7 mouse cellular contexts compared by ENCODE assay signal in genomic region chr13:111867763-111868725, GRCm38 (mm10). TPM values are rescaled to one million over a fixed set of nuclear protein-coding genes. Genes with fewer than 3 reads are reported as not detected.
A peak's percentile ranks its signal among the peaks of the same experiment; 100 is the strongest.
DNase-seq lines count a peak whose midpoint lies in the region; ATAC-seq and TF ChIP-seq lines count a peak whose summit lies in the region.

No protein-coding gene starts in this region.

- intact Hi-C loops in heart, postnatal 36 days (cut with DNase I) = loop anchor here (2.0 to 5.0 kb wide), 2 partner anchors 59 to 74 kb away; partner anchors contain the start of gene Map3k1

- no peaks in the 10 kb centered on the region for H3K27me3 ChIP-seq in forebrain, postnatal 0 days (ENCODE audit: insufficient read depth, low read length)
- no peaks in the 10 kb centered on the region; the same call in 1 of the 2 replicates for H3K27me3 ChIP-seq in liver, embryonic 16.5 days (ENCODE audit: control insufficient read depth, insufficient read depth, low read depth, low read length)
- H3K27me3 ChIP-seq in stomach, embryonic 14.5 days (ENCODE audit: control insufficient read depth, insufficient read depth, low read length) = no peaks in the 10 kb centered on the region

- WGBS in forebrain, postnatal 0 days = 58% methylated on average over 31 of the region's 31 CpGs
- 11% methylated on average over 31 of the region's 31 CpGs for whole genome bisulfite sequencing in liver, embryonic 16.5 days (ENCODE audit: insufficient replicate concordance)
- WGBS in stomach, embryonic 14.5 days = 28% methylated on average over 31 of the region's 31 CpGs

- 0 out of 2 replicates have a peak overlapping the region, but pooled peaks have one; percentile 13 for H3K4me2 ChIP-seq in forebrain, postnatal 0 days (ENCODE audit: low read depth)
- peak overlapping the region; percentile 52 for H3K4me2 ChIP-seq in liver, embryonic 16.5 days (ENCODE audit: low read depth, low read length)
- H3K4me2 ChIP-seq in stomach, embryonic 14.5 days (replicated peaks; ENCODE audit: low read depth, low read length) = peak overlapping the region; percentile 40

- H3K4me3 ChIP-seq in forebrain, postnatal 0 days (ENCODE audit: low read depth, low read length) = no peak overlapping the region
- peak overlapping the region; percentile 24 for H3K4me3 ChIP-seq in liver, embryonic 16.5 days (ENCODE audit: low read depth, low read length)
- H3K4me3 ChIP-seq in stomach, embryonic 14.5 days (ENCODE audit: low read depth, low read length) = peak overlapping the region; percentile 5; the same call in 1 of the 2 replicates

- no peak overlapping the region for H3K9ac ChIP-seq in forebrain, postnatal 0 days
- H3K9ac ChIP-seq in liver, embryonic 16.5 days (ENCODE audit: low read depth, low read length) = peak overlapping the region; percentile 24; the same call in 1 of the 2 replicates
- peak overlapping the region; percentile 19; the same call in 1 of the 2 replicates for H3K9ac ChIP-seq in stomach, embryonic 14.5 days (replicated peaks; ENCODE audit: low read depth, low read length)

- H3K27ac ChIP-seq in forebrain, postnatal 0 days (ENCODE audit: low read depth, low read length) = peak overlapping the region; percentile 54; the same call in 1 of the 2 replicates
- no peak overlapping the region for H3K27ac ChIP-seq in liver, embryonic 16.5 days (ENCODE audit: low read length)
- peak overlapping the region; percentile 90 for H3K27ac ChIP-seq in stomach, embryonic 14.5 days (ENCODE audit: low read length)

- 0 out of 2 replicates have a peak, but pooled peaks cover 2% of the 10 kb centered on the region for H3K9me3 ChIP-seq in forebrain, postnatal 0 days (ENCODE audit: low read length)
- H3K9me3 ChIP-seq in liver, embryonic 16.5 days (replicated peaks; ENCODE audit: control insufficient read depth, low read length) = no peaks in the 10 kb centered on the region
- no peaks in the 10 kb centered on the region for H3K9me3 ChIP-seq in stomach, embryonic 14.5 days (ENCODE audit: control insufficient read depth, low read depth, low read length)

- DNase-seq in c-Kit-positive CD71-positive TER-119-negative erythroid progenitor cells, embryonic 14.5 days (ENCODE audit: low read depth) = peak; percentile 27
- peak; percentile 48 for DNase-seq in forebrain, postnatal 0 days
- peak; percentile 60 to 68 for DNase-seq in heart, postnatal 36 days
- DNase-seq in layer of hippocampus, adult 11-12 months (ENCODE audit: low spot score) = peak; percentile 64
- peak; percentile 52 for DNase-seq in neural tube, embryonic 10.5 days (ENCODE audit: extremely low spot score, low spot score)

- no peaks in the 10 kb centered on the region for H3K36me3 ChIP-seq in forebrain, postnatal 0 days (ENCODE audit: insufficient read depth)
- H3K36me3 ChIP-seq in liver, embryonic 16.5 days (ENCODE audit: control insufficient read depth, insufficient read depth) = no peaks in the 10 kb centered on the region
- no peaks in the 10 kb centered on the region for H3K36me3 ChIP-seq in stomach, embryonic 14.5 days (ENCODE audit: control insufficient read depth, insufficient read depth, low read length)

- H3K4me1 ChIP-seq in forebrain, postnatal 0 days (ENCODE audit: insufficient read depth) = no peaks in the 10 kb centered on the region
- peaks cover 17% of the 10 kb centered on the region for H3K4me1 ChIP-seq in liver, embryonic 16.5 days (ENCODE audit: control insufficient read depth, low read depth, low read length)
- H3K4me1 ChIP-seq in stomach, embryonic 14.5 days (ENCODE audit: control insufficient read depth, insufficient read depth, low read length) = peaks cover 22% of the 10 kb centered on the region; the same call in 1 of the 2 replicates

- peak; percentile 87 for ATAC-seq in forebrain, postnatal 0 days
- 0 out of 2 replicates have a peak, but pooled peaks have one; percentile 27 for ATAC-seq in liver, embryonic 16.5 days (ENCODE audit: low read depth)
- ATAC-seq in stomach, embryonic 14.5 days (ENCODE audit: insufficient number of reproducible peaks, insufficient read depth, low FRiP score, low read depth) = peak; percentile 58; the same call in 1 of the 2 replicates

- no peak for TF ChIP-seq CTCF in forebrain, postnatal 0 days (IDR thresholded peaks at IDR 0.05; ENCODE audit: low read depth)

RNA-seq across cellular contexts. Expression of gene Map3k1, which starts 59.3 kb away (rescaled TPM):
- 14.3 and 18.9 TPM in 2 replicates for total RNA-seq in forebrain, postnatal 0 days (2014; rRNA removed)
- polyA plus RNA-seq in forebrain, postnatal 0 days (2015; fragmentation: Nextera tagmentation; extraction: Ambion mirVana) = 4.0 and 7.0 TPM in 2 replicates
- 10 to 100 TPM; 25.9 to 27.9 TPM for total RNA-seq in heart, postnatal 36 days (2021)
- 12.8 and 13.7 TPM in 2 replicates for polyA plus RNA-seq in liver, embryonic 16.5 days (2015; fragmentation: Nextera tagmentation; extraction: Ambion mirVana)
- 32.0 and 36.7 TPM in 2 replicates for polyA plus RNA-seq in stomach, embryonic 14.5 days (2014; fragmentation: Nextera tagmentation; extraction: Ambion mirVana)

Comparison
In these comparisons a context has a peak if more than half of its experiments do, and no peak if none do; other contexts are left out.
1. ATAC-seq: peak in every context shown above with its lines; median percentile 87 in forebrain, postnatal 0 days; 58 in stomach, embryonic 14.5 days; 27 in liver, embryonic 16.5 days.